Mouse (Mus musculus) hindbrain, embryonic 15.5 days (tissue): Measurements from ENCODE around the gene Dlk1. TPM values are rescaled to one million over a fixed set of nuclear protein-coding genes. Genes with fewer than 3 reads are reported as not detected.

Source experiments
- ATAC-seq: fragments of 200-750 bp; cut with Nextera tagmentation; 2 replicates; pipeline ENCODE4 v1.8.0; 2017; ENCODE audit warnings: low read depth, moderate number of reproducible peaks, moderate TSS enrichment; ENCODE audit not compliant: low FRiP score
- H3K27ac ChIP-seq: fragments of 300-500 bp; sonication (generic); replicated peaks from 2 replicates; pipeline ENCODE4 v1.5.1; 2015; ENCODE audit warnings: mild to moderate bottlenecking, inconsistent platforms
- H3K27me3 ChIP-seq: fragments of 300-500 bp; sonication (generic); 2 replicates; pipeline ENCODE4 v1.6.1; 2015; ENCODE audit warnings: control low read depth, inconsistent platforms
- H3K36me3 ChIP-seq: fragments of 300-500 bp; sonication (generic); 2 replicates; pipeline ENCODE4 v1.6.1; 2015; ENCODE audit warnings: control low read depth, inconsistent platforms
- H3K4me1 ChIP-seq: fragments of 300-500 bp; sonication (generic); replicated peaks from 2 replicates; pipeline ENCODE4 v1.6.1; 2015; ENCODE audit warnings: control low read depth, inconsistent platforms
- H3K4me2 ChIP-seq: fragments of 300-500 bp; sonication (generic); 2 replicates; pipeline ENCODE4 v1.6.1; 2015; ENCODE audit warnings: moderate library complexity, mild to moderate bottlenecking, inconsistent platforms
- H3K4me3 ChIP-seq: fragments of 300-500 bp; sonication (generic); 2 replicates; pipeline ENCODE4 v1.5.1; 2015; ENCODE audit warnings: mild to moderate bottlenecking, inconsistent platforms
- H3K9ac ChIP-seq: fragments of 300-500 bp; sonication (generic); 2 replicates; pipeline ENCODE4 v1.6.1; 2015; ENCODE audit warnings: inconsistent platforms
- H3K9me3 ChIP-seq: fragments of 300-500 bp; sonication (generic); 2 replicates; pipeline ENCODE4 v1.6.1; 2016; ENCODE audit warnings: control low read depth, inconsistent platforms
- WGBS: fragments of 180-500 bp; shearing (Covaris S2); methylation state at CpG from one replicate; pipeline ENCODE4 v1.1.7; 2015; 5-methylcytosine and 5-hydroxymethylcytosine counted together
- polyA plus RNA-seq: library from polyadenylated mRNA; unstranded; fragments of >200 nt; fragmentation: Nextera tagmentation; extraction: Ambion mirVana; gene quantifications from 2 replicates; pipeline ENCODE4 v1.2.1, GENCODE M21; 2015

Dlk1 gene
- 56.8 and 61.4 TPM in 2 replicates for polyA plus RNA-seq

DNA sequence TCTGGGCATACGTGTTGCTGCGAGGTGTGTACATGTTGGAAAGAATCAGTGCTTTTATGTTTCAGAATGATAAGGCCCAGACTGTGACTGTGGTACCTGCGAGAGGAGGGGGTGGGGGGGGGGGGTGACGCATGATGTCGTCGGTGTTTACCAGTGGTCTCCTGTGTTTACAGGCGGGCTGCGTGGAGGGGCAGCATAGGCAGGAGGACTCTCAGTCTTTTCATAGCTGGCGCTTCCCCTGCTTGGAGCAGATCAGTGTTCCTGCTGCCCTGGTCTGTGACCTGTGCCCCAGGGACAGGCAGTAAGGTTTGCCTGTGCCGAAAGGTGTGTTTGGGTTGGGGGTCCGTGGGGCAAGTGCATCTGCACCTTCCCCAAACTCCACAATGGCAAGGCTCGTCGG lies at the start of gene Dlk1:
TSS of gene Dlk1 (plus strand) at position 232 of the 400 bp plus-strand sequence.
- H3K9ac ChIP-seq = peak within 1 kb of the TSS; percentile 28; the same call in 1 of the 2 replicates
- ATAC-seq = 0 out of 2 replicates have a peak, but pooled peaks have one; percentile 10
- no peaks in the 10 kb centered on the region for H3K36me3 ChIP-seq
- H3K4me2 ChIP-seq = peak within 1 kb of the TSS; percentile 92
- H3K4me3 ChIP-seq = peak within 1 kb of the TSS; percentile 43
- H3K27ac ChIP-seq = no peak within 1 kb of the TSS
- 12% methylated on average over 13 of the region's 13 CpGs for WGBS
- peaks cover 47% of the 10 kb centered on the region for H3K27me3 ChIP-seq
- no peaks in the 10 kb centered on the region for H3K9me3 ChIP-seq
- peaks cover 42% of the 10 kb centered on the region for H3K4me1 ChIP-seq

- Histone ChIP-seq H3K4me1 (peaks cover 31% of the 10 kb centered on the region), H3K36me3 (no peaks in the 10 kb centered on the region), H3K27me3 (no peaks in the 10 kb centered on the region), H3K4me3 (no peak overlapping the region), H3K4me2 (no peak overlapping the region), H3K27ac (no peak overlapping the region), H3K9me3 (no peaks in the 10 kb centered on the region), H3K9ac (no peak overlapping the region)
- no peak for ATAC-seq
- 46% methylated on average over 5 of the region's 5 CpGs for WGBS
Measured at GRCm38 (mm10) chr12:109402943-109403342, 49.7 kb upstream of the Dlk1 start.

GRCm38 (mm10) chr12:109403752-109404151 lies 48.9 kb upstream of the Dlk1 start:
- H3K4me1 ChIP-seq = peaks cover 31% of the 10 kb centered on the region
- no peak overlapping the region for H3K4me2 ChIP-seq
- H3K4me3 ChIP-seq = no peak overlapping the region
- ATAC-seq = no peak
- no peaks in the 10 kb centered on the region for H3K36me3 ChIP-seq
- no peaks in the 10 kb centered on the region for H3K9me3 ChIP-seq
- H3K27ac ChIP-seq = no peak overlapping the region
- WGBS = 56% methylated on average over 9 of the region's 9 CpGs
- H3K9ac ChIP-seq = no peak overlapping the region
- H3K27me3 ChIP-seq = no peaks in the 10 kb centered on the region

- no peaks in the 10 kb centered on the region for H3K36me3 ChIP-seq
- H3K27ac ChIP-seq = no peak overlapping the region
- no peak overlapping the region for H3K9ac ChIP-seq
- H3K4me3 ChIP-seq = no peak overlapping the region
- no peaks in the 10 kb centered on the region for H3K9me3 ChIP-seq
- ATAC-seq = no peak
- H3K4me2 ChIP-seq = no peak overlapping the region
- no peaks in the 10 kb centered on the region for H3K27me3 ChIP-seq
- peaks cover 39% of the 10 kb centered on the region for H3K4me1 ChIP-seq
- WGBS = 31% methylated on average over 3 of the region's 3 CpGs
Measured at GRCm38 (mm10) chr12:109406018-109406417, 46.6 kb upstream of the Dlk1 start.

DNA sequence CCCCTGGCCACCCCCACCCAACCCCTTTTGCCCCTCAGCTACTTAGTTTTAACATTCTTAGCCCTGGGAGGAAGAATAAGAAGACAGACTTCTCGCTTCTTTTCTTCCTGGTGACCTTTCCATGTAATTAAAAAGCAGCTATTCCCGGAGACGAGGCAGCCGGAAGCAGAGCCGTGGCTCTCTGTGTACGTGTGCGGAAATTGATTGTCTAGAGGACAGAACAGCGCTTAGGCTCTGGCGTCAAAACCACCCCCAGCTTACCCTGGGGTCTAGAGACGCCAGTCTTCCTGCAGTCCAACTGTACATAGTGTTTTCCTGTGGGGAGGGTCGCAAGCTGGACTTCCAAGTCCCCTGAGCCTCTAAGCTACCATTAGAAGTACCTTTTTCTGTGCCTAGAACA lies 41.9 kb upstream of the Dlk1 start:
- Histone ChIP-seq H3K27ac (peak overlapping the region; percentile 3; the same call in 1 of the 2 replicates), H3K36me3 (no peaks in the 10 kb centered on the region), H3K27me3 (no peaks in the 10 kb centered on the region), H3K4me2 (no peak overlapping the region), H3K9me3 (no peaks in the 10 kb centered on the region), H3K4me3 (no peak overlapping the region), H3K4me1 (peaks cover 38% of the 10 kb centered on the region), H3K9ac (no peak overlapping the region)
- WGBS = 21% methylated on average over 11 of the region's 11 CpGs
- ATAC-seq = no peak

DNA sequence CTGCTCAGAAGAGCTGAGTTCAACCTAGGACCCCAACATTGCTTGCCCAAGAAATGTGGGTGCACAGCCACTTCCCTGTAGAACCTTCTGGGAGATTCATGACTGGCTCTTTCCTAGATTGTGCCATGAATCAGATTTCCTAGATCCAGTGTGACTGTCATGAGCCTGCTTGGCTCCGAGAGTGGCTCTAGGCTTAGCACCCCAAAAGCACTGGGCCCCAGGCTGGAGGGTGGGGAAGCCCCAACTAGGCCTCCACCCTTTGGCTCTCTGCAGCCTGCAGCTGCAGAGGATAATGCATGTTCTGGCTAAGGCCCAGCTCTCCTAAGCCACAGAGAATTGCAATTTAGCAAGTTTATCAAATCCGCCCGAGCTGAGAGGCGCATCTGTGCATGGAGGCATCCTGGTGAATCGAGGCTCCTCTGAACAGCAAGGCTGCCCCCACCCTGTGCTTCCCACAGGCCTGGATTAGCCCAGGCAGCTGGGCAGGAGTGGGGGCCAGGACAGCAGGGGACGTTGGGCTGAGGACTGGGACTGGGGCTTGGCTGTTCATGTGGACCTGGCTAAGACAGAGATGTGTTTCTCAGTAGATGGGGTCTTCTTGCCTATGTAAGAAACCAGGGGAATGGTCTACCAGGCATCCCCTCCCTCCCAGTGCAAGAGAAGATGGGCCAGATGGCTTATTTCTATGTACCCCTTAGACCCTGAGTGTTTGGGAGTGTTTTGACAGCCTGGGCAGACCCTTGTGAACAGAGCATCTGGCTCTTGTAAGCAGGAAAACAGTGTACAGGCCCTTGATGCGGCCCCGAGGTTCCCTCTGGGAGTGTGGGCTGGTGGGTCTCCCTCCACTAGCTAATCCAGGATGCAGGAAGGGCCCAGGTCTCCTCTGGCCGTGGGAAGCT lies 41.2 kb upstream of the Dlk1 start:
- no peaks in the 10 kb centered on the region for H3K9me3 ChIP-seq
- H3K27me3 ChIP-seq = no peaks in the 10 kb centered on the region
- no peak for ATAC-seq
- no peak overlapping the region for H3K4me3 ChIP-seq
- H3K9ac ChIP-seq = no peak overlapping the region
- no peaks in the 10 kb centered on the region for H3K36me3 ChIP-seq
- peak overlapping the region; percentile 3; the same call in 1 of the 2 replicates for H3K27ac ChIP-seq
- H3K4me2 ChIP-seq = no peak overlapping the region
- WGBS = 39% methylated on average over 9 of the region's 9 CpGs
- peaks cover 38% of the 10 kb centered on the region for H3K4me1 ChIP-seq

DNA sequence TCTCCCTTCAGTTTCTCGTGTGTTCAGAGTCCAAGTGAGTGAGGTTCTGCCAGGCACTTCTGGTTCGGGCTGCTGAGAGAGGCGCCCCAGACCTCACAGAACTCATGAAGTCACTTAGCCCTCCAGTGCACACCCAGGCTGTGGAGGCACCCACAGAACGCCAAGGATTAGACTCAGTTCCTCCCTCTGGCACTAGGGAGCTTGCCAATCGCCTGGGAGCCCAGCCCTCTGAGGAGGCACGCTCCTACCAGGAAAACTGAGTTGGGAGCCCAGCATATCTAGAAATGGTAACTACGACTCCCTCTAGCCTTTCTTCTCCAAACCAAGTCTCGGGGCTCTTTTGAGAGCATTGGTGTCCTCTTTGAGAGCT lies 40.6 kb upstream of the Dlk1 start:
- Histone ChIP-seq H3K27me3 (no peaks in the 10 kb centered on the region), H3K9ac (no peak overlapping the region), H3K4me1 (peaks cover 38% of the 10 kb centered on the region), H3K4me2 (no peak overlapping the region), H3K27ac (0 out of 2 replicates have a peak overlapping the region, but pooled peaks have one; percentile 3), H3K36me3 (no peaks in the 10 kb centered on the region), H3K9me3 (no peaks in the 10 kb centered on the region), H3K4me3 (no peak overlapping the region)
- ATAC-seq = no peak
- WGBS = 72% methylated on average over 8 of the region's 8 CpGs

DNA sequence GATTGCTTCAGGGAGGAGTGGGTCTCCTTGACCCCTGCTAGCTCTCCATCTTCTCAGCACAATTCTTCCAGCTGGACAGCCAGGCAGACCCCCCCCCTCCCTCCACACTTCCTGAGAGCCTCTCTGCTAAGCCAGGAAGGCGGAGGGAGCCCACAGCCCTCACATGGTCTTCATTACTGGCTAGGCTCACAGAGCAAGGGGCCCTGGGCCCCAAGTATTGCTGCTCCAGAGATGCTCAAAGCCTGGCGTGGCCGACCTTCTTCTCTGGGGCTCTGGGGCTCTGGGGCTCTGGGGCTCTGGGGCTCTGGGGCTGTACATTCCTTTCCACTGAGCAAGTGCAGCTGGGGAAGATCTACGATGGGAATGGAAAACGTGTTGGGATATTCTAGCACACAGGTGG lies 39.9 kb upstream of the Dlk1 start:
- peaks cover 39% of the 10 kb centered on the region for H3K4me1 ChIP-seq

DNA sequence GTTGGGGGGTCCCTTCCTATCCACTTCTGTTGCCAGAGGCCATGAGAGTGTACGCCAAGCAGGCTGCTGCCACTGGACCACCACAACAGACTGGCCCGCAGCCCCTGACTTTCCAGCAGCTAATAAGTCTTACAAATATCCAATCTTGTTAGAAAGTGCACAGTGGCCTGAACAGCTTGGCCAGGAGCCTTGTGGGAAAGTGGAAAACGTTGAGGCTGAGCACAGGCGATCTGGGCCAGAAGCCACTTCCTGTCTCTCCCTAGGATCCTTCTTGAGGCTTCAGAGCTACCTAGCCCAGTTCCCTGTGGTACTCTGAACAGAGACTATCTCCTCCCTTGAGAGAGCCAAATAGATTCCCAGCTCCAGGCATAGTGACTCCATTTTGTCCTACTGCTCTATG lies 39.3 kb upstream of the Dlk1 start:
- Histone ChIP-seq H3K27me3 (no peaks in the 10 kb centered on the region), H3K9me3 (no peaks in the 10 kb centered on the region), H3K9ac (no peak overlapping the region), H3K4me2 (no peak overlapping the region), H3K27ac (no peak overlapping the region), H3K4me1 (peaks cover 44% of the 10 kb centered on the region), H3K36me3 (no peaks in the 10 kb centered on the region), H3K4me3 (no peak overlapping the region)
- no peak for ATAC-seq
- WGBS = 88% methylated on average over 4 of the region's 4 CpGs

More for the DNA sequence above, 39.9 kb upstream of the Dlk1 start:
- H3K36me3 ChIP-seq = no peaks in the 10 kb centered on the region
- no peak overlapping the region for H3K4me3 ChIP-seq
- H3K27ac ChIP-seq = no peak overlapping the region
- no peak overlapping the region for H3K9ac ChIP-seq
- no peaks in the 10 kb centered on the region for H3K9me3 ChIP-seq
- 63% methylated on average over 5 of the region's 5 CpGs for WGBS
- no peak for ATAC-seq
- H3K4me2 ChIP-seq = no peak overlapping the region
- H3K27me3 ChIP-seq = no peaks in the 10 kb centered on the region

DNA sequence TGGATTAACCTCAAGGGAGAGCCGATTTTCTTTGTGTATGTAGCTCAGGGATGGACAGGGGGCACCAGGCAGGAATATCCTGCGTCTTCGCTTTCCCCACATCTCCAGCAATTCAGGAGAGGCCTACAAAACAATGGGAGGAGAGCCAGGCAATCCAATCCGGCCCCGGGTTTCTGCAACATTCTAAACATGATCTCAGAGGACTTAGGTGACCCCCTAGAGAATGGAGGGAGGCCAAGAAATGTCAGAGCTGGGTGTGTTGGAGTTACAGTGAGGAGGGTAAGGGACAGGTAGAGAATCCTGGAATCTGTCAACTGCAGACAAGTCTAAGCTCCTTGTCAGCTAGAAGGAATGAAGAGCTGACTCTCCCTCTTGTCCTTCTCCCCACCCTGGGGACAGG lies 35.9 kb upstream of the Dlk1 start:
- WGBS = 87% methylated on average over 5 of the region's 5 CpGs
- H3K27me3 ChIP-seq = no peaks in the 10 kb centered on the region
- H3K4me1 ChIP-seq = peaks cover 25% of the 10 kb centered on the region
- no peak overlapping the region for H3K4me3 ChIP-seq
- H3K9me3 ChIP-seq = no peaks in the 10 kb centered on the region
- H3K4me2 ChIP-seq = no peak overlapping the region
- no peak for ATAC-seq
- no peak overlapping the region for H3K9ac ChIP-seq
- H3K27ac ChIP-seq = no peak overlapping the region
- no peaks in the 10 kb centered on the region for H3K36me3 ChIP-seq

GRCm38 (mm10) chr12:109417476-109418201 lies 35.0 kb upstream of the Dlk1 start:
- Histone ChIP-seq H3K9me3 (no peaks in the 10 kb centered on the region), H3K4me1 (peaks cover 18% of the 10 kb centered on the region), H3K4me3 (no peak overlapping the region), H3K9ac (no peak overlapping the region), H3K27me3 (no peaks in the 10 kb centered on the region), H3K36me3 (no peaks in the 10 kb centered on the region), H3K4me2 (no peak overlapping the region), H3K27ac (no peak overlapping the region)
- WGBS = 33% methylated on average over 14 of the region's 14 CpGs
- peak; percentile 66 for ATAC-seq

- Histone ChIP-seq H3K9ac (no peak overlapping the region), H3K4me3 (no peak overlapping the region), H3K9me3 (no peaks in the 10 kb centered on the region), H3K27me3 (no peaks in the 10 kb centered on the region), H3K4me2 (no peak overlapping the region), H3K27ac (no peak overlapping the region), H3K4me1 (peaks cover 27% of the 10 kb centered on the region), H3K36me3 (no peaks in the 10 kb centered on the region)
- ATAC-seq = no peak
- WGBS = 67% methylated on average over 12 of the region's 12 CpGs
Measured at GRCm38 (mm10) chr12:109420006-109420405, 32.6 kb upstream of the Dlk1 start.
